Mouse (Mus musculus): ENCODE results near the gene Tap2.

The Tap2 gene

DNA sequence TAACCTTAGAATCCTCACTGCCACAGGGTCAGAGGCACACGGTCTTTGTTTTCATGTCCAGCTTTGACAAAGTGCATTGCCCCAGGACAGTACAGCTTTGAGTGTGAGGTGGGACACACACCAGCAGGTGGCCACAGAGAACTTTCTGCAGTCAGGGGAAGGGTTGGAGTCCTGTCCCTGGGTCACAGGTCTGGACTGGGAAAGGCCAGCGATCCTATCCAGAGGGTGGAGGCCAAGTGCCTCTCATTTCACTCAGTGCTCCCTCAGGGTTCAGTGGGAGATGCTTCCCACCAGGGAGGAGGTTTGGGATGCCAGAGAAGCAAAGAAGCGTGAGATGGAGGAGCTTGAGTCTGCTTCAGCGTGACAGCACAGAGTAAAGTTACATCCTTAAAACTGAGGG, 48.3 kb downstream of the Tap2 start:
- DNase-seq (ENCODE audit: low spot score) = peak; percentile 18

DNA sequence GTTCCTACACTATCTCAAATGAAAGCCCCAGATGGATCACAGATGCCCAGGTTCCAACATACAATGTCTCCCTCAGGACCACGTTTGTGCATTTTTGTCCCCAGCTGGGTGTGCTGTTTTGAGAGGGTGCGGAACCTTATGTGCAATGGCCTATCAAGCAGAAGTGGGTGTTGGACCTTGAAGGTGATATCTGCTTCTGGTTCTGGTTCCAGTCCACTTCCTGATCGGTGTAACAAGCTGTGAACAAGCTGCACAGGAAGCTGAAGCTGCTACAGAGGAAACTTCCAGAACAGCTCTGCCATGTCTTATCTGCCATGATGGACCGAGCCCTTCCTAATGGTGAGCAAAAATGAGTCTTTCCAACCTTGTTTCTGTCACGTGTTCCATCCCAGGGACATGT, 53.2 kb downstream of the Tap2 start:
- no peak for DNase-seq (ENCODE audit: low spot score)

DNA sequence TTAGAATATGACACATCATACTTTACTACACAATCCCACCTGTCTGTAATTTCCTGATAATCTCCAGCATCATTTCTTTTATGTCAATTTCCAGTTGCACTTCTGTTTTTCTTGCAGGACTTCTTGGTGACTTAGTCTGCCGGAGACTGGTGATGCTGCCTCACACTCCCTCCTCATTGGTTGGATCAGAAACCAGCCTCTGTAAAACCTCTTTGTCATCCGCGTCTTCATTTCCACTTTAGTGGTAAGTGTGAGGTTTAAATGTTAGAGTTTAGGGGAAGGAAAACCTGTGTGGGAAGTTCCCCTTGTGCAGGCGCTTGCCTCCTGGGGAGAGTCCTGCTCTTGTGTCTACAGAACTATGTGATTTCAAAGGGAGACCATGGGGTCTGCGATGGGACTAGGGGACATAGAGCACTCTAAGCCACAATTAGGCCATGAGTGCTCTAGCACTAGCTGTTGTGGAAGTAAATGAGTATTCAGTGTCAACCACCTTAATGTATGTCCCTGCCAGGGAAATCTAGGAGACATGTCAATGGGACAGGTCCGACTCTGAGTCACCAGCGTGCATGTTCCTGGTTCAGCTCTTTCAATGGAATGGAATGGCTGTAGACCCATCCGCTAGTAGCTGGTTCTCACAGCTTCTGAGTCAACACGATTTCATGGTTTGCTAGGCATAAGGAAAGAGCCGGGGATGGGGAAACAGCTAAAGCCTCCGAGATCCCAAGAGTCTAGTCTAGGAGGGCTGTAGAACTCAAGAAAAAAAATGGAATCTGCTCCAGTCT, 54.5 kb downstream of the Tap2 start, which contains the start of gene H2-Ab1:
TSS of gene H2-Ab1 (plus strand) at position 96 of the 782 bp plus-strand sequence.
- DNase-seq (ENCODE audit: low spot score) = peak; percentile 60

DNA sequence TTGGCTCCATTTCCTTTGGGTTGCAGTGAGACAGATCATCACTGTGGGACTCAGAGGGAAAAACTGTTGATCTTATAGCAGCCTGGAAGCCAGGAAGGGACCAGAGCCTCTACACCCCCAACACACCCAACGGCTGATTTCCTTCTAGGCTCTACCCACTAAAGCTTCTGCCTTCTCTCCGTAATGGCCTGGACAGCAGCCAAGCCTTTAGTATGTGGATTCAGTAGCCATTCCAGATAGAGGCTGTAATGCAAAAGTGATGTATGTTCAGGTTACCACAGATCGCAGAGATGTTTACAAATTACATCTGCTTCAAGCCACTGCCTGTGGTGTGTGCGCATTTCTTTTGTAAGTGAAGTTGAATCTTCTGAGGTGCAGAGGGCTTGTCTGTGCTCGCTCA, 57.2 kb downstream of the Tap2 start:
- DNase-seq (ENCODE audit: low spot score) = no peak

DNA sequence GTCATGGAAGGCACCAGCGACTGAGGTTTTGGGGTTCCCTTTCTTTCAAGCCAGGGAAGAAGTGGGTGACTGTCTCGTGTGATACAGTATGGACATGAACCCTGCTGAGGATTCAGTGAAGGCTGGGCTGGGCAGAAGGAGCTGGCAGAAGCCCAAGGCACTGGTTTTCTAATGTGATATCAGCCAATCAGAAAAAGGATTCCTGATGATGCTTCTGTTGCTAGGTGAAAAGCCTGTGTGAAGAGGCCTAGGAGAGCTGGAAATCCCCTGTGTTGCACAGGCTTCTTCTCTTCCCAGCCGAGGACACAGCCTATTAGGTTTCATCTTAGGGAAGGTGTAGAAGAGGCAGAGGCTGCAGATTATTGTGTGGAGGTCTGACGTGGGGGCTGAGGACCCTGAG, 58.2 kb downstream of the Tap2 start:
- DNase-seq (ENCODE audit: low spot score) = peak; percentile 66

DNA sequence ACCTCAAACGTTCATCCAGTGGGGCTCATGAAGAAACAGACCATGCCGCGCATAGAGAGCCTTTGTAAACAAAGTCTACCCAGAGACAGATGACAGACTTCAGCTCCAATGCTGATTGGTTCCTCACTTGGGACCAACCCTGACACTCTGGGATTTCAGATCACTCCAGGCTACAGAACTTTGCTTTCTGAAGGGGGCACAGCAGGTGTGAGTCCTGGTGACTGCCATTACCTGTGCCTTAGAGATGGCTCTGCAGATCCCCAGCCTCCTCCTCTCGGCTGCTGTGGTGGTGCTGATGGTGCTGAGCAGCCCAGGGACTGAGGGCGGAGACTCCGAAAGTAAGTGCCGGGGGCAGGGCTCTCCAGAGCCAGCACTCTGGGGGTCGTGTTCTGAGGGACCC, 59.7 kb downstream of the Tap2 start:
- DNase-seq (ENCODE audit: low spot score) = peak; percentile 89

DNA sequence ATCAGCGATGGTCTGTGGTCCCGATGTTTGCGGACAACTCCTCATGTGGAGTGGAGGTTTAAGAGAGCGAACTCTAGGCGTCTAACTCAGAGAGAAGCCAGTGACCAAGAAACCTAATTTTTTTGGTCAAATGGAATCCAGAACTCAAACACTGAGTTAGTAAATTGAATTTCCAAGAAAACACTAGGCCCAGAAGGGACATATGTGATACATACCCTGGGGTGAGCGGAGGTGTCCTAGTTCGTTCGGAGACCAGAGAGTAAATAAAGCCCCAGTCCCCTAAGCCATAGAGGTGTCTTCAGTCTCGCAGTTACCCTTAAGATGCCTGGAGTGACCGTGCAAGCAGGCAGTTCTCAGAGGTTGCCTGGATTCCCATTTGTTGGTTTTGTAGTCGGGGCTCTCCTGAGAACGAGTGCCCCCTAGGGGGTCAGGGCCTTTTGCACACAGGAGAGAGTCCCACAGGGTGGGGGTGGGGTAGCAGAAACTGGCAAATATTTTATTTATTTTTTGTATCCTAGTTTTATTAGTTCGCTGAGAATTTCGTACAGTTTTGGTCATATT, 60.6 kb downstream of the Tap2 start:
- DNase-seq (ENCODE audit: low spot score) = peak; percentile 65

DNA sequence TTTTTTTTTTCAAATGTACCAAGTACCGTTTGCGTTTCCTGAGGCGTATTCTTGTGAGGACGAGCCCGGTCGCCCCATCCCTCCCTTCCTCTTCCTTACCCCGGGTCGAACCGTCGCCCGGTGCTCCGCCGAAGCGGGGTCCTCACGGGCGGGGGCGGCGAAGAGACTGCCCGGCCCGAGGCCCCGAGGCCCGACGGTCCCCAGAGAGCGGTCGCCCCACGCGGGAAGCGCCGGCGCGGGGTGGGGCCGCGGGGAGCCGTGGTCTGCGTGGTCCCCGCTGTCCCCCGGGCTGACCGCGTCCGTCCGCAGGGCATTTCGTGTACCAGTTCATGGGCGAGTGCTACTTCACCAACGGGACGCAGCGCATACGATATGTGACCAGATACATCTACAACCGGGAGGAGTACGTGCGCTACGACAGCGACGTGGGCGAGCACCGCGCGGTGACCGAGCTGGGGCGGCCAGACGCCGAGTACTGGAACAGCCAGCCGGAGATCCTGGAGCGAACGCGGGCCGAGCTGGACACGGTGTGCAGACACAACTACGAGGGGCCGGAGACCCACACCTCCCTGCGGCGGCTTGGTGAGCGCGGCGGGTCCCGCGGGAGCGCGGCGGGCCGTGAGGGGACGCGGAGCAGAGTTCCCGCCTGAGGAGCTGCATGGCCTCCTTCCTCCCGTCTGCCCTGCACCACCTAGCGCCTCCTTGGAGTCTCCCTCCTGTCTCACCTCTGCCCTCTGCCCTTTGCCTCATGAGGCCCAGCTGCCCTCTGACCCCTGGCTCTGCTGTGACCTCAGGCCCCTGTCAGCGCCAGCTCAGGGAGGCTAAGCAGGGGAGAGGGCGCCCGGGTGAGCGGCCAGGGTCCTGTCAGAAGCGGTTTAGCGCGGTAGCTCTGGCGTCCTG, 61.4 kb downstream of the Tap2 start:
- peak; percentile 84 for DNase-seq (ENCODE audit: low spot score)
